Mouse (Mus musculus) liver, embryonic 14.5 days (tissue): ENCODE results near the gene Chrm2.

Experiments used
- CTCF ChIP-seq: IDR thresholded peaks from 2 replicates; pipeline ENCODE4 v1.5.1; 2016; ENCODE audit warnings: antibody characterized with exemption, low read depth, control low read depth
- EP300 ChIP-seq: IDR thresholded peaks from 2 replicates; pipeline ENCODE4 v1.6.1; 2016; ENCODE audit warnings: antibody characterized with exemption, low read depth

GRCm38 (mm10) chr6:36464008-36464407 is 76.1 kb downstream of the Chrm2 start:
- TF ChIP-seq CTCF (no peak), EP300 (no peak)
